Mouse (Mus musculus): ENCODE measurements around the gene Spata33. TPM values are rescaled to one million over a fixed set of nuclear protein-coding genes. Genes with fewer than 3 reads are reported as not detected.

Gene Spata33
- polyA plus RNA-seq, 1 experiment from 2014 or later, result 4.8 TPM

- no peaks in the 10 kb centered on the region for H3K9me3 ChIP-seq (ENCODE audit: low read length)
Observed at GRCm38 (mm10) chr8:123248596-123248995, 36.0 kb downstream of the Spata33 start.

GRCm38 (mm10) chr8:123250940-123251339 lies 38.3 kb downstream of the Spata33 start:
- no peak overlapping the region for H3K27ac ChIP-seq (ENCODE audit: low read length)
- peaks cover 33% of the 10 kb centered on the region for H3K36me3 ChIP-seq (ENCODE audit: insufficient read depth, low read length)

More at GRCm38 (mm10) chr8:123248596-123248995, 36.0 kb downstream of the Spata33 start:
- ATAC-seq, result no peak
- Histone ChIP-seq H3K4me2 (replicated peaks; ENCODE audit: low read depth, low read length) (no peak overlapping the region), H3K36me3 (ENCODE audit: insufficient read depth, low read length) (peaks cover 45% of the 10 kb centered on the region), H3K27me3 (replicated peaks; ENCODE audit: insufficient read depth, low read length) (no peaks in the 10 kb centered on the region), H3K9ac (replicated peaks; ENCODE audit: low read depth) (no peak overlapping the region), H3K4me3 (ENCODE audit: low read depth, low read length) (no peak overlapping the region), H3K27ac (ENCODE audit: low read length) (no peak overlapping the region), H3K4me1 (ENCODE audit: insufficient read depth, low read depth, low read length) (peaks cover 4% of the 10 kb centered on the region; the same call in 1 of the 2 replicates)
- peak; percentile 13 for DNase-seq (ENCODE audit: low spot score)
- WGBS, result 92% methylated on average over 8 of the region's 8 CpGs
- TF ChIP-seq CTCF (IDR thresholded peaks at IDR 0.05) (no peak), EP300 (IDR thresholded peaks at IDR 0.05) (no peak)

GRCm38 (mm10) chr8:123252925-123253324 lies 40.3 kb downstream of the Spata33 start:
- H3K9ac ChIP-seq (replicated peaks; ENCODE audit: low read depth), result no peak overlapping the region
- H3K4me2 ChIP-seq (replicated peaks; ENCODE audit: low read depth, low read length), result peak overlapping the region; percentile 84
- ATAC-seq (no peak), DNase-seq (ENCODE audit: low spot score) (peak; percentile 27)
- H3K4me3 ChIP-seq (ENCODE audit: low read depth, low read length), result 0 out of 2 replicates have a peak overlapping the region, but pooled peaks have one; percentile 94
- no peaks in the 10 kb centered on the region for H3K9me3 ChIP-seq (ENCODE audit: low read length)
- no peak overlapping the region; the same call in 1 of the 2 replicates for H3K27ac ChIP-seq (ENCODE audit: low read length)
- H3K27me3 ChIP-seq (replicated peaks; ENCODE audit: insufficient read depth, low read length), result no peaks in the 10 kb centered on the region
- 43% methylated on average over 4 of the region's 4 CpGs for WGBS
- peaks cover 24% of the 10 kb centered on the region; the same call in 1 of the 2 replicates for H3K36me3 ChIP-seq (ENCODE audit: insufficient read depth, low read length)
- peaks cover 10% of the 10 kb centered on the region for H3K4me1 ChIP-seq (ENCODE audit: insufficient read depth, low read depth, low read length)
- TF ChIP-seq EP300 (IDR thresholded peaks at IDR 0.05) (no peak), CTCF (IDR thresholded peaks at IDR 0.05) (no peak)

More at GRCm38 (mm10) chr8:123250940-123251339, 38.3 kb downstream of the Spata33 start:
- Histone ChIP-seq H3K4me1 (ENCODE audit: insufficient read depth, low read depth, low read length) (peaks cover 10% of the 10 kb centered on the region), H3K4me2 (replicated peaks; ENCODE audit: low read depth, low read length) (no peak overlapping the region), H3K9me3 (ENCODE audit: low read length) (no peaks in the 10 kb centered on the region), H3K9ac (replicated peaks; ENCODE audit: low read depth) (no peak overlapping the region), H3K4me3 (ENCODE audit: low read depth, low read length) (no peak overlapping the region), H3K27me3 (replicated peaks; ENCODE audit: insufficient read depth, low read length) (no peaks in the 10 kb centered on the region)
- DNase-seq (ENCODE audit: low spot score), result no peak
- 94% methylated on average over 5 of the region's 5 CpGs for WGBS
- TF ChIP-seq EP300 (IDR thresholded peaks at IDR 0.05), result no peak
- no peak for TF ChIP-seq CTCF (IDR thresholded peaks at IDR 0.05)
- ATAC-seq, result no peak

GRCm38 (mm10) chr8:123253451-123254098 lies 40.9 kb downstream of the Spata33 start:
- peak overlapping the region; percentile 91 for H3K27ac ChIP-seq (ENCODE audit: low read length)
- 5% methylated on average over 31 of the region's 40 CpGs for WGBS
- H3K4me1 ChIP-seq (ENCODE audit: insufficient read depth, low read depth, low read length), result peaks cover 10% of the 10 kb centered on the region
- ATAC-seq, result peak; percentile 34
- no peaks in the 10 kb centered on the region for H3K27me3 ChIP-seq (replicated peaks; ENCODE audit: insufficient read depth, low read length)
- peak overlapping the region; percentile 98 for H3K9ac ChIP-seq (replicated peaks; ENCODE audit: low read depth)
- H3K4me2 ChIP-seq (replicated peaks; ENCODE audit: low read depth, low read length), result peak overlapping the region; percentile 84
- DNase-seq (ENCODE audit: low spot score), result peak; percentile 36
- H3K4me3 ChIP-seq (ENCODE audit: low read depth, low read length), result peak overlapping the region; percentile 94
- TF ChIP-seq CTCF (IDR thresholded peaks at IDR 0.05) (no peak), EP300 (IDR thresholded peaks at IDR 0.05) (no peak)
- peaks cover 24% of the 10 kb centered on the region; the same call in 1 of the 2 replicates for H3K36me3 ChIP-seq (ENCODE audit: insufficient read depth, low read length)
- H3K9me3 ChIP-seq (ENCODE audit: low read length), result no peaks in the 10 kb centered on the region

GRCm38 (mm10) chr8:123254099-123254885 lies 41.7 kb downstream of the Spata33 start, which contains the start of the genes Zfp276 and Vps9d1:
TSS of gene Zfp276 (plus strand) at chr8:123254195.
TSS of gene Vps9d1 (minus strand) at chr8:123254348.
- Histone ChIP-seq H3K36me3 (ENCODE audit: insufficient read depth, low read length) (peaks cover 24% of the 10 kb centered on the region; the same call in 1 of the 2 replicates), H3K4me1 (ENCODE audit: insufficient read depth, low read depth, low read length) (peaks cover 10% of the 10 kb centered on the region), H3K9me3 (ENCODE audit: low read length) (no peaks in the 10 kb centered on the region), H3K27ac (ENCODE audit: low read length) (peak within 1 kb of the TSS; percentile 91), H3K27me3 (replicated peaks; ENCODE audit: insufficient read depth, low read length) (no peaks in the 10 kb centered on the region), H3K9ac (replicated peaks; ENCODE audit: low read depth) (peak within 1 kb of the TSS; percentile 98), H3K4me3 (ENCODE audit: low read depth, low read length) (peak within 1 kb of the TSS; percentile 94), H3K4me2 (replicated peaks; ENCODE audit: low read depth, low read length) (peak within 1 kb of the TSS; percentile 84)
- WGBS, result under 1% methylated on average over 88 of the region's 99 CpGs
- TF ChIP-seq CTCF (IDR thresholded peaks at IDR 0.05), result no peak
- TF ChIP-seq EP300 (IDR thresholded peaks at IDR 0.05), result no peak
- peak; percentile 98 for ATAC-seq
- DNase-seq (ENCODE audit: low spot score), result peak; percentile 91

GRCm38 (mm10) chr8:123255170-123255569 lies 42.5 kb downstream of the Spata33 start:
- H3K4me3 ChIP-seq (ENCODE audit: low read depth, low read length), result peak overlapping the region; percentile 94
- no peak overlapping the region for H3K27ac ChIP-seq (ENCODE audit: low read length)
- H3K9ac ChIP-seq (replicated peaks; ENCODE audit: low read depth), result peak overlapping the region; percentile 98
- TF ChIP-seq CTCF (IDR thresholded peaks at IDR 0.05) (peak; percentile 53), EP300 (IDR thresholded peaks at IDR 0.05) (no peak)
- no peak for ATAC-seq
- H3K27me3 ChIP-seq (replicated peaks; ENCODE audit: insufficient read depth, low read length), result no peaks in the 10 kb centered on the region
- peak overlapping the region; percentile 84 for H3K4me2 ChIP-seq (replicated peaks; ENCODE audit: low read depth, low read length)
- H3K36me3 ChIP-seq (ENCODE audit: insufficient read depth, low read length), result 0 out of 2 replicates have a peak, but pooled peaks cover 32% of the 10 kb centered on the region
- H3K4me1 ChIP-seq (ENCODE audit: insufficient read depth, low read depth, low read length), result peaks cover 10% of the 10 kb centered on the region
- H3K9me3 ChIP-seq (ENCODE audit: low read length), result no peaks in the 10 kb centered on the region
- peak; percentile 18 for DNase-seq (ENCODE audit: low spot score)
- WGBS, result 70% methylated on average over 6 of the region's 6 CpGs
